Mouse (Mus musculus) retina, postnatal 1 day (tissue): Measurements from ENCODE around the gene Sfrp5.

Experiments
- DNase-seq: peaks from one replicate; pipeline ENCODE4 v3.0.0-alpha.2; 2012

The Sfrp5 gene

GRCm38 (mm10) chr19:42201696-42202381 lies at the start of gene Sfrp5:
Sfrp5 (minus strand) TSS chr19:42202252.
- no peak for DNase-seq

GRCm38 (mm10) chr19:42249976-42250914 lies 48.2 kb upstream of the Sfrp5 start:
- no peak for DNase-seq

GRCm38 (mm10) chr19:42247519-42247918 lies 45.5 kb upstream of the Sfrp5 start, which contains the start of gene Golga7b:
Golga7b (plus strand) TSS chr19:42247574.
- DNase-seq: no peak

- DNase-seq: no peak
Observed at GRCm38 (mm10) chr19:42246626-42247025, 44.6 kb upstream of the Sfrp5 start.

- no peak for DNase-seq
Observed at GRCm38 (mm10) chr19:42243401-42243800, 41.3 kb upstream of the Sfrp5 start.

GRCm38 (mm10) chr19:42240881-42241280 lies 38.8 kb upstream of the Sfrp5 start:
- no peak for DNase-seq

GRCm38 (mm10) chr19:42238341-42238715 lies 36.3 kb upstream of the Sfrp5 start:
- DNase-seq: no peak

GRCm38 (mm10) chr19:42237602-42238340 lies 35.7 kb upstream of the Sfrp5 start:
- DNase-seq: no peak

- DNase-seq: no peak
Observed at GRCm38 (mm10) chr19:42230986-42231385, 28.9 kb upstream of the Sfrp5 start.

- no peak for DNase-seq
Observed at GRCm38 (mm10) chr19:42230288-42230568, 28.2 kb upstream of the Sfrp5 start.

- DNase-seq: no peak
Observed at GRCm38 (mm10) chr19:42229499-42230287, 27.6 kb upstream of the Sfrp5 start.

- DNase-seq: no peak
Observed at GRCm38 (mm10) chr19:42226451-42226850, 24.4 kb upstream of the Sfrp5 start.

- peak; percentile 50 for DNase-seq
Observed at GRCm38 (mm10) chr19:42217374-42217763, 15.3 kb upstream of the Sfrp5 start.

- no peak for DNase-seq
Observed at GRCm38 (mm10) chr19:42216699-42217373, 14.8 kb upstream of the Sfrp5 start.

- no peak for DNase-seq
Observed at GRCm38 (mm10) chr19:42214601-42215000, 12.5 kb upstream of the Sfrp5 start.

- DNase-seq: no peak
Observed at GRCm38 (mm10) chr19:42211936-42212335, 9.9 kb upstream of the Sfrp5 start.

GRCm38 (mm10) chr19:42209976-42210375 lies 7.9 kb upstream of the Sfrp5 start:
- DNase-seq: no peak

- no peak for DNase-seq
Observed at GRCm38 (mm10) chr19:42209485-42209884, 7.4 kb upstream of the Sfrp5 start.

GRCm38 (mm10) chr19:42205201-42205600 lies 3.1 kb upstream of the Sfrp5 start:
- no peak for DNase-seq

GRCm38 (mm10) chr19:42204306-42204705 lies 2.3 kb upstream of the Sfrp5 start:
- DNase-seq: no peak

GRCm38 (mm10) chr19:42202467-42202866 lies 415 bp upstream of the Sfrp5 start:
- no peak for DNase-seq

- no peak for DNase-seq
Observed at GRCm38 (mm10) chr19:42198026-42198425, 4.0 kb downstream of the Sfrp5 start.
